Mouse (Mus musculus) 416B (cell line): ENCODE data around the gene Svbp.

Experiments used
- DNase-seq: peaks from one replicate; pipeline ENCODE4 v3.0.0; 2011; ENCODE audit warnings: low read depth

Svbp gene

DNA sequence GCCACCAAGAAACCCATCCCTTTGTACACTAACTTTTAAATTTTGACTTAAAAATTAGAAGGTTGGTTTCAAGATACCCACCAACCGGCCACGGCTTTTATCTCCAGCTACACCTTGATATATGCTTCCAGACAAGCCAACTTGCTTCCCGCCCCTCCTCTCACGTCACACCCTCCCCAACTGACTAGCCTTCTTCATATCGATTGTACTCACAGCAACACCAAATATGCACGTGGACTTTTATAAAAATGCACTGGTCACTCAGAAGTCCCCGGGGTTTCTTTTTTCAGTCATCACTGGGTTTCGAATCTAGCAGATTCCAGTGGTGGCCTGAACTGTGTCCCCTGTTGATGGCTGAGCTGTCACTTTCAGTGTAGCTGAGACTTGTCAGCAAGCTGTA, 4.5 kb upstream of the Svbp start:
- DNase-seq, result peak; percentile 20

DNA sequence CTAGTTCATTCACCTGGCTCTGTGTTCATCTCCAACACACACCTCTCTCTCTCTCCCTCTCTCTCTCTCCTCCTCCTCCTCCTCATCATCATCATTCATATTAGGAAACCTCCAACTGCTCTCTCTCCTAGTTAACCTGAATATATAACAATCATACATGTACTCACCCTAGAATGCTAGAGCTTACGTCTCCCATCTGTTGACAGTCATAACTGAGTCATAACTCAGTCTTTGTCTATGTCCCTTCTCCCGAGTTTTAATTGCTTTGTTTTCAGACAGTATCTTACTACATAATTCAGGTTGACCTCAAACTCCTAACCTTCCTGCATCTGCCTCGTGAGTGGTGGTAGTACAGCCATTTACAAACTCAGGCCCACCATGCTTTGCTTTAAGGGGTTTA, 3.8 kb upstream of the Svbp start:
- no peak for DNase-seq

DNA sequence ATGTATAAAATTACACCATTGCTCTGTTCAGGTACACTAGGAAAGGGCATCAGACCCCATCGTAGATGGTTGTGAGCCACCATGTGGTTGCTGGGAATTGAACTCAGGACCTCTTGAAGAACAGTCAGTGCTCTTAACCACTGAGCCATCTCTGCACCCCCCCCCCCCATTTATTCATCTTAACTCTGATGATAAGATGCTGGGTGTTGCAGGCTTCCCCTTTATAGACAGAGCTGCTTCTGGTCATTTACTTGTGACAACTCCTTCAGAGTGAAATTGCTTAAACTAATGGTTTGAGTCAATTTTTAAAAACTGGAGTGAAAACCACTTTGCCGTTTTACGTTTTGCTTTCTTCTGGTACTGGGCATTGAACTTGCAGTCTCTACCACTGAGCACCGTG, 2.3 kb upstream of the Svbp start:
- no peak for DNase-seq

- peak; percentile 40 for DNase-seq
Measured at GRCm38 (mm10) chr4:119195582-119196320, 645 bp downstream of the Svbp start.

GRCm38 (mm10) chr4:119198105-119198504, 3.0 kb downstream of the Svbp start:
- no peak for DNase-seq

GRCm38 (mm10) chr4:119204672-119205071, 9.6 kb downstream of the Svbp start:
- peak; percentile 74 for DNase-seq

DNA sequence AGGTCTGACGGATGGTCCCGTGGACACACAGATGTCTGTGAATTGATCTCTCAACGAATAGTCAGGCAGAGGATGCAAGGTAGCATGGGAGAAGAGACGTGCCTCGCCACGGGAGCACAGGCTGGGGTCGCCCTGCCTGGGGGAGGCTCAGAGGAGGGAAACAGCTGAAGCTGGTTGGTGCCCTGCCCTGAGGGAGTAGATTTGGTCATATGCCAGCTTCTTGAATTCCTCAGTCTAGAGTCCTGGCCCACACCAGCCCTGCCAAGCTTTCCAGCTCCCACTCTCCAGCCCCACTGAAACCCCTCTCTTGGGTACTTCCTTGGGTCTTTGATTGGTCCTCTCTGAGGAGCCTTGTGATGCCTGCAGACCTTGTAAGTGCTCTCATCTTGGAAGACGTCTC, 21.6 kb downstream of the Svbp start:
- no peak for DNase-seq

GRCm38 (mm10) chr4:119218169-119218568, 23.1 kb downstream of the Svbp start, which contains the start of gene Tmem269:
TSS of gene Tmem269 (minus strand) at chr4:119218217.
- no peak for DNase-seq

DNA sequence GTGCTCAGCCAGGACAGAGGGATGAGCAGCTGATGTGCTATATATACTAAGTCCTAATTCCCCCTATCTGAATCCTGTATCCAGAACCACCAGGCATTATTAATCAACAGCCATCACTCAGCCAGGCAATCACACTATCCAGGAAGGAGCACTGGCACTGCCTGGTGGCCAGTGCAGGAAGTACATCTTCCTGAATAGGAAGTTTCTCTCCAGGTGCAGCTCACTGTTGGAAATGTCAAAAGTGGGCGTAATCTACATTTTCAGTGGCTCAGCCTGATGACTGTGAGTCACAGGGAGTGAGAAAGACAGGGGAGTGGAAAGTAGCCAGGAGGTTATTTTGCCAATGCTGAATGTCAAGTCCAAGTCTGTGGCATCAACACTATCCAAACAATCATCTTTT, 28.6 kb downstream of the Svbp start:
- DNase-seq, result peak; percentile 70

DNA sequence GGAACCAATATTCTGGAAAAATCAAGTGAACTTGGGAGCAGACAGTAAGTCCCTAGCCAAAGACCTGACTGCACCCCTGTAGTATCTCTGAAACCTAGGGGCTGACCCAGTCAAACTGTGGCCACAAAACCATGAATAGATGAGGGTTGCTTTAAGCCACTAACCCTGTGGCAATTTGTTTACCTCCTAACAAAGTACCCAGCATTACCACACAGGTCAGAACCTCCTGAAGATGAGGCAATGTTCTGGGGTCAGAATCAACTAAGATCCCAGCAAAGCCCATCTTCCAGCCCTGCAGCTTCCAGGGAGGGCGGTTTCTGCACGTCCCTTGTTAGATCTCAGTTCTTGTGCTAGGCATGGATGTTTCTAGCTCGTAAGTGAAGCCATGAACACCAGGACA, 29.4 kb downstream of the Svbp start:
- no peak for DNase-seq

DNA sequence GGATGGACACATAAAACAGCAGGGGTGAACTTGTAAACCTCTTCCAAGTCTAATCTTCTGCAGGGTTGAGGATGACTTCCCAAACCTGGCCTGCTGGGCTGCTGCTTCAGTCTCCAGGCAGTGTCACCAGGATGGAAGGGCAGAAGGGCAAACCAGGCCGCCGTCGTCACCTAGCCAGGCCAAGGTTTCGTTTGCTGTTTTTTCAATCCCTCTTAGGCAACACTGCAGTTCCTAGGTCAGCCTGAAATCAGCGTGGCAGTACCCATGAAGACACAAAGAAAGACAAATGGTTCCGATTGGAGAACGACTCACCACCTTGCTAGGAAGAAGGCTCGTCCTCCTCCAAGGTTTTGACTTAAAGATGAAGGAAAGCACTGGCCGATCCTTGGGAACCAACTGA, 30.6 kb downstream of the Svbp start:
- no peak for DNase-seq

DNA sequence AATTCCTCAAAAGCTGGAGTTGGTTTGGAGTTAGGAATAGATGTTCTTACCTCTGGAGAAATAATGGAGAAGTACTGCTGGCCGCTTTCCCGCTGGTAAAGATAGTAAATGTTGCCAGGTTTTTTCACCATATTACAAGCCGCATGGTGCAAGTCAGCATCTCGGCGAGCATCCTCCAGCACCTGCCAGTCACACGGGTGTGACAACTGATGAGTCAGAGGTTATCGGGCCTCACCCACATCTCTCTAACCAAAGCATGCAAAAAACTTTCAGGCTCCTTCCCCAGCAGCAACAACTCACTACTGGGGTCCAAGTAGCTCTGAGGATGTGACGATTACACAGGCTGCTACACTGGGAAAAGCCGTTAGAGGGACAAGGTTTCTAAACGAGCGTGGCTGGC, 31.6 kb downstream of the Svbp start:
- no peak for DNase-seq

DNA sequence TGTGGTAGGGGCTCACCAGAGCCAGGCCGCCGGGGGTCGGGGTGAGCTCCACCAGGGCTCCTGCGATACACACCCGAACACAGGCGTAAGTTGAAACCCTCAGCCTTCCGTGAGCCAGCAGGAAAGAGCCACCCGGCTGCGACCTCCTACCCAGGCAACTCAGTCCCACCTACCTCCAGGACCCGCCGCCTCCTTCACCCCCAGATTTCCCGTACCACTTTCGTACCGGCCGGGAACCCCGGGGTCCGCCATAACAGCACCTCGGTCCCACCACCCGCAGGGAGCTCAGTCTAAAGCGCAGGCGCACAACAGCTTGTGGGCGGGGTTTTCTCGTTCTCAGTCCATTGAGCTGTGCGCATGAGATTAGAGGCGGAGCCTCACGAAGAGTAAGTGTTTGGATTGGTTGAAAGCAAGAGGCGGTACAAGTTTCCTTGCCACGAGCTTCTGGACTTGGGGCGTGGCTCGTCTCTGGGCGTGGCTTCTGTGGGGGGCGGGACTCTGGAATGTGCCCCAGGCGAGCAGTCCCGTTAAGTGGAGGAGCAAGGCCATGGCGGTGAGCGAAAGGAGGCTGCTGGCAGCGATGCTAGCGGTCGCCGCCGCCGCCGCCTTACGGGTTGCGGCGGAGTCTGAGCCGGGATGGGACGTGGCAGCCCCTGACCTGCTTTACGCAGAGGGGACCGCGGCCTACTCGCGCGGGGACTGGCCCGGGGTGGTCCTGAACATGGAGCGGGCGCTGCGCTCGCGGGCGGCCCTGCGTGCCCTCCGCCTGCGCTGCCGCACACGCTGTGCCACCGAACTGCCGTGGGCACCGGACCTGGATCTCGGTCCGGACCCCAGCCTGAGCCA, 37.5 kb downstream of the Svbp start, which contains the start of the genes AU022252 and P3h1:
Gene AU022252, minus strand, starts transcription at position 303 of the 846 bp plus-strand sequence.
Gene P3h1, plus strand, starts transcription at position 506 of the 846 bp plus-strand sequence.
- peak; percentile 99 for DNase-seq

GRCm38 (mm10) chr4:119233256-119233901, 38.3 kb downstream of the Svbp start:
- DNase-seq, result peak; percentile 56

- DNase-seq, result no peak
Measured at GRCm38 (mm10) chr4:119234348-119234747, 39.2 kb downstream of the Svbp start.

- DNase-seq, result no peak
Measured at GRCm38 (mm10) chr4:119238661-119239060, 43.6 kb downstream of the Svbp start.

DNA sequence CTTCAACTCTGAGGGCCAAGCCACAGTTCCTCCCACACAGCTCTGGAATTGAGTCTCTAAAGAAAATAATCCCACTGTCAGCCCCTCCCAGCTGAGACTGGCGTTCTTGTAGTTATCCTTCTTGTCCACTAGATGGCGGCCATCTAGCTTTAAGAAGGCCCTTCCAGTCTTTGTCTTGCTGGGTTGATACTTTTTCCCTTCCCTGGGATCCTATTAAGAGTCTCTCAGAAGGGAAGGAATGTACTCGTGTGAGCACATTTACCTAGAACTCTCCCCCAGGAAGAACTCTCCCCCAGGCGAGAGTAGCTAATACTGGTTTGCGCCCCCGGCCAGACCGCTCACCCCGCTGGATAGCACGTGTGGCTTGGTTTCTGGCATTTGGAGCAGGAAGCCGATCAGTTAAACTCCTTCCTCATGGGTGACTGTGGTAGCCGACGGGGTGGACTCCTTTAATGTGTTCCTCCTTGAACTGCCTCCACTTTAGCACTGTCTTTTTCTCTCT, 44.1 kb downstream of the Svbp start:
- DNase-seq, result peak; percentile 92

GRCm38 (mm10) chr4:119241664-119242063, 46.6 kb downstream of the Svbp start:
- peak; percentile 29 for DNase-seq

DNA sequence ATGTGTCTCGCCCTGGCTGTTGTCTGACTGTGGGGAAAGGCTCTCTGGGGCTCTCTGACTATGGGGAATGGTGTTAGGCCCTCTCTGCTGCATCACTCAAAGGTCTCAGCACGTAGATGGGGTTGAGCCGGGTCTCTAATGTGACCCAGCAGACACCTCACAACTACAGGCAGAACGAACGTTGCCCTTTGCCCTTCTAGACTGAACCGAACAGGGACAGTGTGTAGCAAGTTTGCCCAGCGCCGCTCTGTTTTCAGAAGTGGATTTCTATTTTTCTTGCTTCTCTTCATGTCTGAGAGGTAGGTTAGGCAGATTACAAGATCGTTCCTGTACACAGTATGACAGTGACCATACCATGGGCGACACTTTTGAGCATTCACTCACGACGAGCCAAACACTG, 47.5 kb downstream of the Svbp start:
- no peak for DNase-seq

- no peak for DNase-seq
Measured at GRCm38 (mm10) chr4:119244468-119245240, 49.5 kb downstream of the Svbp start.

DNA sequence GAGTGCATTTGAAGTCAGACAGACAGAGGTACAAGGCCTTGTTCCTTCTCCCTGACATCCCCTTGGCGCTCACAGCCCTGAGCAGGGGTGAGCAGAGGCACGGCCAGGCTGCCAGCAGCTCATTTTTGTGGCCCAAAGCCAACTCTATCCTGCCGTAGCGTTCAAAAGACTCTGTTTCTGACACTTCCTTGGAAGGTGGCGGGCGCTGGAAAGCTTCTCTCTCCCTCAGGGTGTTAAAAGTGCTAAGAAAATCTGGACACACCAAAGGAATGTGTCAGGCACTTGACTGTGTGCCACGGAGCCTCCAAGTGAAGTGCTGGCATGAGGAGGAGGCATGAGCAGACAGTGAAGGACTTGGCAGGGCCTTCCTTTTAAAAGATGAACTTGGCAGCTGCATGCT, 50.5 kb downstream of the Svbp start:
- DNase-seq, result no peak

- no peak for DNase-seq
Measured at GRCm38 (mm10) chr4:119245961-119246360, 50.9 kb downstream of the Svbp start.
